Mouse (Mus musculus) MEL (cell line): ENCODE measurements at regions not wholly inside any gene's neighbourhood (a gene's known extent, or its start where the extent isn't known, plus 50 kb on each side); places are given as distances from the start of the nearest gene placed in this dataset.

Source experiments
- CTCF ChIP-seq, 3 experiments: IDR thresholded peaks in 2 of 3; conservative IDR thresholded peaks in 1 of 3; 2 replicates each; pipeline ENCODE4 v1.5.1; 2011 to 2012; ENCODE audit warnings: low read length in 3 of 3, low read depth in 2 of 3, mild to moderate bottlenecking in 2 of 3, improper control_type of control experiment in 1 of 3, inconsistent platforms in 1 of 3, mixed read lengths in 1 of 3, moderate library complexity in 1 of 3; ENCODE audit not compliant: control insufficient read depth in 1 of 3, insufficient read depth in 1 of 3, poor library complexity in 1 of 3, severe bottlenecking in 1 of 3
- ETS1 ChIP-seq: IDR thresholded peaks from 2 replicates; pipeline ENCODE4 v1.6.1; 2012; ENCODE audit warnings: low read depth, mild to moderate bottlenecking, inconsistent platforms, low read length, improper control_type of control experiment, moderate library complexity
- MAFK ChIP-seq: IDR thresholded peaks from 2 replicates; pipeline ENCODE4 v1.6.1; 2011; ENCODE audit warnings: low read depth, mild to moderate bottlenecking, low read length, improper control_type of control experiment, borderline replicate concordance
- MAZ ChIP-seq: IDR thresholded peaks from 2 replicates; pipeline ENCODE4 v1.6.1; 2012; ENCODE audit warnings: low read depth, mild to moderate bottlenecking, inconsistent platforms, low read length, improper control_type of control experiment
- MEF2A ChIP-seq: IDR thresholded peaks from 2 replicates; pipeline ENCODE4 v1.6.1; 2014; ENCODE audit warnings: low read depth, mild to moderate bottlenecking, inconsistent platforms, low read length, improper control_type of control experiment; ENCODE audit not compliant: poor library complexity, insufficient replicate concordance, severe bottlenecking; ENCODE audit errors: extremely low read depth
- POLR2A ChIP-seq, 2 experiments: IDR thresholded peaks; 2 replicates each; pipeline ENCODE4 v1.6.1; 2011 to 2012; ENCODE audit warnings: low read length in 2 of 2, mild to moderate bottlenecking in 2 of 2, control low read depth in 1 of 2, improper control_type of control experiment in 1 of 2, low read depth in 1 of 2, moderate library complexity in 1 of 2; ENCODE audit not compliant: control insufficient read depth in 1 of 2, insufficient read depth in 1 of 2, poor library complexity in 1 of 2
- SIN3A ChIP-seq: IDR thresholded peaks from 2 replicates; pipeline ENCODE4 v1.6.1; 2012; ENCODE audit warnings: low read length, improper control_type of control experiment, inconsistent platforms
- SMC3 ChIP-seq: IDR thresholded peaks from 2 replicates; pipeline ENCODE4 v1.6.1; 2011; ENCODE audit warnings: low read depth, low read length, improper control_type of control experiment
- TCF12 ChIP-seq: IDR thresholded peaks from 2 replicates; pipeline ENCODE4 v1.6.1; 2014; ENCODE audit warnings: low read depth, mild to moderate bottlenecking, inconsistent platforms, low read length, improper control_type of control experiment, moderate library complexity
- USF1 ChIP-seq: IDR thresholded peaks from 2 replicates; pipeline ENCODE4 v1.6.1; 2014; ENCODE audit warnings: low read depth, mild to moderate bottlenecking, inconsistent platforms, low read length, improper control_type of control experiment, moderate library complexity
- ZMIZ1 ChIP-seq: IDR thresholded peaks from 2 replicates; pipeline ENCODE4 v1.6.1; 2012; ENCODE audit warnings: low read depth, mild to moderate bottlenecking, inconsistent platforms, low read length, improper control_type of control experiment, moderate library complexity

DNA sequence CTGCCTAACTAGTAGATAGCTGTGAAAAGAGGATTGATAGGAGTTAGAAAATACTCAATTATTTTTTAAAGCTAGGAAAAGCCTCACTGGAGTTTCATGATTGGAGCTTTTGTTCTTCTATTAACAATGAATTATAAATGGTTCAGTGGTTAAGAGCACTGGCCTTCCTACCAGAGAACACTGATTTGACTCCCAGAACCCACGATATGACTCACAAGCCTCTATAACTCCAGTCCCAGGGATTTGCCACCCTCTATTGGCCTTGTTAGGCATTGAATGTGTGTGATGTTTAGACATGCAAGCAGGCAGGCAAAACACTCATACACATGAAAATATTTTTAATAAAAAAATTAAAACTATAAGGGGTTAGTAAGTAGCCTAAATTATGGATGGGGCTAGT is 704.4 kb downstream of the Rapgef2 start:
- TF ChIP-seq POLR2A (IDR thresholded peaks at IDR 0.05; ENCODE audit: control insufficient read depth in 1 of 2, insufficient read depth in 1 of 2, low read depth in 1 of 2, low read length in 2 of 2, poor library complexity in 1 of 2) = no peak
- no peak for TF ChIP-seq SIN3A
- TF ChIP-seq MAFK = no peak
- TF ChIP-seq ZMIZ1 = no peak
- TF ChIP-seq TCF12 = no peak
- TF ChIP-seq USF1 = no peak
- no peak for TF ChIP-seq CTCF (IDR thresholded peaks at IDR 0.05 in 2 of 3, conservative IDR thresholded peaks at IDR 0.05 in 1 of 3; ENCODE audit: control insufficient read depth in 1 of 3, insufficient read depth in 1 of 3, low read depth in 2 of 3, low read length in 3 of 3, poor library complexity in 1 of 3, severe bottlenecking in 1 of 3)
- no peak for TF ChIP-seq ETS1
- no peak for TF ChIP-seq MAZ
- TF ChIP-seq SMC3 = no peak
- no peak for TF ChIP-seq MEF2A
